Mouse (Mus musculus): Measurements from ENCODE around the gene Gm44790. TPM values are rescaled to one million over a fixed set of nuclear protein-coding genes. Genes with fewer than 3 reads are reported as not detected.

Gm44790 gene
- total RNA-seq, 2 experiments from 2014 or later, result not detected

DNA sequence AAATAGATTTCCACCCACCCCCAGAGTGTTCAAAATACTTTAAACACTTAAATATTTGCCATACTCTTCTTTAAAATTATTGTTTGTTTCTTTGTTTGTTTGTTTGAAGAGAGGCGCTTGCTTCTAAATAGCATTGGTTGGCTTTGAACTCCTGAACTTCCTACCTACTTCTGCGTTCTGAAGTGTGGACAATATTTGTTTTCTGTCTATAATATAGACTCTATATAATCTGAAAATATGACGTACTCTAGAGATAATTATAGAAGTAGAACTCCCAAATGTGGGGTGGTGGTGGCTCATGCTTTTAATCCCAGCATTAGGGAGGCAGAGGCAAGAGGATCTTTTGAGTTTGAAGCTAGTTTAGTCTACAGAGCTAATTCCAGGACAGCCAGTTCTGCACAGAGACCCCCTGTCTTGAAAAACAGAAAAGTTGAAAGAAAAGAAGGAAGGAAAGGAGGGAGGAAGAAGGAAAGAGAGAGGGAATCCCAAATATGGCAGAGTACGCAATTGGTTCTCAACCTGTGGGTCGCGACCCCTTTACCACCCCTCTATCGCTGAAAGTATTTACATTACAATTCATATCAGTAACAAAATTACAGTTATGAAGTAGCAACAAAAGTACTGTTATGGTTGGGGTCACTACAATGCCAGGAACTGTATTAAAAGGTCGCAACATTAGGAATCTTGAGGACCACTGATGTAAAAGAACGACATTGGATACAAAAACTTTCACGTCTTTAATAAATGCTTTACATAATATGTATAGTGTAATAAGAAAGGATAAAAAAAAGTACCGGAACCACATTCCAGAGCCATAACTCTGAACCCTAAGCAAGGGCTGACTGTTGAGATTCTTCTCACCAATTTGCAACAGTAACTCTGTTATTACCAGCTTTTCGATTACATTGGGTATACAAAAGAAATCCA lies 23.5 kb upstream of the Gm44790 start:
- ATAC-seq (replicated peaks; ENCODE audit: poor library complexity, severe bottlenecking), result no peak

DNA sequence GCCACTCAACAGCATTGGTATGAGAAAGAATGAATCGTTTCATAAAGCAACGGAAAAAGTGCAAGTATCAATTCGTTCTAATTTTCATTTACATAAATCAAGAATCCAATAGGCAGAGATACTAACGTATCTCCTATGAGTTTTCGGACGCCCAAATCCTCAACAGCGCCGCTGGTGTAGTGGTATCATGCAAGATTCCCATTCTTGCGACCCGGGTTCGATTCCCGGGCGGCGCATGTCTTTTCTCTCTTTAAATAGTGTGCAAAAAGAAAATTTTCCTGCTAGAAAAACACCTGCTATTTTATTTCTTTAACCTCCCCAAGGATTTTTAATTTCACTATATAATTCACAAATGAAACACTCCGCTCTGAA lies 22.7 kb upstream of the Gm44790 start:
- peak; percentile 56 for ATAC-seq (replicated peaks; ENCODE audit: poor library complexity, severe bottlenecking)

GRCm38 (mm10) chr6:86404100-86404861 lies 22.2 kb upstream of the Gm44790 start, which contains the start of gene Tia1:
TSS of gene Tia1 (plus strand) at chr6:86404219.
- peak; percentile 88 for ATAC-seq (replicated peaks; ENCODE audit: poor library complexity, severe bottlenecking)

- 0 out of 2 replicates have a peak, but pooled peaks have one; percentile 21 for ATAC-seq (replicated peaks; ENCODE audit: poor library complexity, severe bottlenecking)
These were observed 21.5 kb upstream of the Gm44790 start for GRCm38 (mm10) chr6:86404996-86405395.

DNA sequence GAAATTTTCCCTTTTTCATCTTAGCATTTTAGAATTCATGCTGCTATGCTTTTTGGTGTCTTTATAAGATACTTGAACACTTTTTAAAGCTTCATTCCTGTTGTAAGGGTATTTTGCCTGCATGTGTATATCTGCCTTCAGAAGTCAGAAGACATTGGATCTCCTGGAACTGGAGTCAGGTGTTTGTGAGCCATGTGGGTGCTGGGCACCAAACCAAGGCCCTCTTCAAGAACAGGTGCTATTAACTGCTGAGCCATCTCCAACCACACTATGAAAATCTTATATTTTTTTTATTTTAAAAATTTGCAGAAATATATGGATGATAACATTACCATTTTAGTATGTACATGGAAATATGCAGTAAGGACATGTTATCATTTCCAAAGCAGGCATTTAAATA lies 20.2 kb upstream of the Gm44790 start:
- ATAC-seq (replicated peaks; ENCODE audit: poor library complexity, severe bottlenecking), result no peak

GRCm38 (mm10) chr6:86418711-86419110 lies 7.7 kb upstream of the Gm44790 start:
- ATAC-seq (replicated peaks; ENCODE audit: poor library complexity, severe bottlenecking), result peak; percentile 91

DNA sequence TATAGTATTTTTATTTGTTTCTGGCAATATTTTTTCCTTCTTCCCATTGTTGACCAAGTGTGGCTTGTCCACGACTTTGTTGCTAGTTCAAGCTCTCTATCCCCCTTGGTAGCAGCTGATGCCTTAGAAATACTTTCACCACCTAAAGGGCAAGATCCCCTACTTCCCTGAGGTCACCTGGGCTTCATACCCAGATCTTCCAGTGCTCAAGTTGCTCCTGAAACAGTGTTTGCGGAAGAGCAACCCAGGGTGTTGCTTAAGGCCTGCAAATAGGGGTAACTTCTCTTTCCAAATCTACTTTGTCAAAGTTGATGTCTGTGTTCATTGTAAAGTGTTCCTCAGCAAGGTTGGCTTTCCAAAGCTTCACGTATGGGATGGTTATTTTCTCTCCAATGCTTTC lies 7.2 kb upstream of the Gm44790 start:
- ATAC-seq (replicated peaks; ENCODE audit: poor library complexity, severe bottlenecking), result peak; percentile 79

- peak; percentile 70 for ATAC-seq (replicated peaks; ENCODE audit: poor library complexity, severe bottlenecking)
These were observed 6.0 kb upstream of the Gm44790 start for GRCm38 (mm10) chr6:86420491-86420890.

DNA sequence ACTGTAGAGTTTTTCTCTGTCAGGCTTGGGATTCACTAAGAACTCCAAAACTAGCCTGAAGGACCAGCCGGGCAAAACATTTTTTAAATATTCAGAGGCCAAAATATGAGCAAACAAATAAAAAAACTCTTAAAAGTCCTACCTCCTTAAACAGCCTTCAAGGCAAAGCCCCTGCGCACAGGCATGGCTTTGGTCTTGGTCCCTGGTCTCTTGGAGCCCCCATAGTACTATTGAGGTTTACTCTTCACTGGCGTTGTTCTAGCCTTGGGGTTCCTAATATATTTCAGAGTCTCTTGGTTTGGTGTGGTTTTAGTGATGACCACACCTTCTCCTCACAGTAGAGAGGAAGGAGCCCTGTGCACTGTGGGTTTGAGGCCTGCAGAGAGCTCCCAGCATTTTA lies 5.1 kb downstream of the Gm44790 start:
- ATAC-seq (replicated peaks; ENCODE audit: poor library complexity, severe bottlenecking), result no peak

- no peak for ATAC-seq (replicated peaks; ENCODE audit: poor library complexity, severe bottlenecking)
These were observed 7.2 kb downstream of the Gm44790 start for GRCm38 (mm10) chr6:86433696-86434095.

- ATAC-seq (replicated peaks; ENCODE audit: poor library complexity, severe bottlenecking), result peak; percentile 54
These were observed 11.3 kb downstream of the Gm44790 start for GRCm38 (mm10) chr6:86437711-86438110.

DNA sequence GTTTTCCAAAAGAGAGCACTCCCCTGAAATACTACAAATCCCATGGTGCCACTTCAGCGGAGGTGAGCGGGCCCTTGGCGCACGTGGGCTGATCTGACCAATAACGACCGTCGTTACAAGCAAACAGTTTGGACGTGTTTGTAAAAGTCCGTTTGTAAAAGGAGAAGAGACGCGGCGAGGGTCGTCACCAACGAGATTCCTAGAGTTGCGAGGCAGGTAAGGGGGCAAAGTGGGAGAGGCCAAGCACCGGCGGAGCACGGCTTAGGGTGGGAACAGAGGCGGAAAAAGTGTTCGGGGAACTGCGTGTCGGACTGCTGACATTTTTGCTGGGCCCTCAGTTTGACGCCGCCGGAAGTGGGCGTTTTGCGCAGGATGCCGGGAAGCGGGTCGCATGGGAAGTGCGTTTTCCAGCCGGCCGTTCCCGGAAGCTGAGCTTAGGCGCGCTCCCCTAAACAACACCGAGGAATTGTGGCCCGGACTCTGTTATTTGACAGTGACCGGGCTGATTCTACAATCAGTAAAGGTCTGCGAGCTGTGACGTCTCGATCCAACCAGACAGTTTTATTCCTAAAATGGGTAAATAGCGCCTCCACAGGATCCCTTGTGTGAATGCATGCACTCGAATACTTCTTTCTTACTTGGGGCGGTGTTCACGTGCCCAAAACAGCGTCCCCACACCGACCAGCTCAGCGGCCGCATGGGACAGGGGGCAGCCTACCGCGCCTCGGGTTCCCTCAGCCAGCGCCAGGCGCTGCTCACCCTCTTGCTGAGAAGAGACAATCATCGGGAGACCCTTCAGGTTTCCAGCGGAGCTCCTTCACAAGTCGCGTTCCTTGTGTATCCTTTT lies 12.0 kb downstream of the Gm44790 start, which contains the start of gene C87436:
Gene C87436 (plus strand): TSS at position 103 of the 847 bp plus-strand sequence.
- peak; percentile 82 for ATAC-seq (replicated peaks; ENCODE audit: poor library complexity, severe bottlenecking)

GRCm38 (mm10) chr6:86439119-86439496 lies 12.7 kb downstream of the Gm44790 start:
- ATAC-seq (replicated peaks; ENCODE audit: poor library complexity, severe bottlenecking), result no peak

GRCm38 (mm10) chr6:86439531-86439930 lies 13.1 kb downstream of the Gm44790 start:
- no peak for ATAC-seq (replicated peaks; ENCODE audit: poor library complexity, severe bottlenecking)

DNA sequence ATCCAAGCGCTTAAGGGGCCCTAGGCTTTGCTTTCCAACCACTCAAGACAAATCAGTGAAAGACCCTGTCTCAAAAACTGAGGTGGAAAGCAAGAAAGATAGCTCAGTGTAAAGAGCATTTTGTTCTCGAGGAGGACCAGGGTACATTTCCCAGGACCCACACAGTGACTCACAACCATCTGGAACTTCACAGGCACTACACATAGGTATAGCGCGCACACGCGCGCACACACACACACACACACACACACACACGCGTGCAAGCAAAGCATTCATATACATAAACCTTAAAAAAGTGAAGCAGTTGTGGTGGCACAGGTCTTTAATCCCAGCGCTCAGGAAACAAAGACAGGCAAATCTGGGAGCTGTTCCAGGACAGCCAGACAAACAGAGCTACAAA lies 15.1 kb downstream of the Gm44790 start:
- no peak for ATAC-seq (replicated peaks; ENCODE audit: poor library complexity, severe bottlenecking)

DNA sequence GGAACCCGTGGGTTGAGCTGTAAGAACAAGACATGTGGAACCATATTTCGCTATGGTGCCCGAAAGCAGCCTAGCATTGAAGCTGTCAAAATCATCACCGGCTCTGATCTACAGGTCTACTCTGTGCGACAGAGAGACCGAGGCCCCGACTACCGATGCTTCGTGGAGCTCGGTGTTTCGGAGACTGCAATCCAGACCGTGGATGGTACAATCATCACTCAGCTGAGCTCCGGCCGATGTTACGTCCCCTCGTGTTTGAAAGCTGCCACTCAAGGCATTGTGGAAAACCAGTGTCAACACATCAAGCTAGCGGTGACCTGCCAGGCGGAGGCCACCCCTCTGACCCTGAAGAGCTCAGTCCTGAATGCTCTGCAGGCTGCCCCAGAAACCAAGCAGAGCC lies 19.1 kb downstream of the Gm44790 start:
- no peak for ATAC-seq (replicated peaks; ENCODE audit: poor library complexity, severe bottlenecking)

DNA sequence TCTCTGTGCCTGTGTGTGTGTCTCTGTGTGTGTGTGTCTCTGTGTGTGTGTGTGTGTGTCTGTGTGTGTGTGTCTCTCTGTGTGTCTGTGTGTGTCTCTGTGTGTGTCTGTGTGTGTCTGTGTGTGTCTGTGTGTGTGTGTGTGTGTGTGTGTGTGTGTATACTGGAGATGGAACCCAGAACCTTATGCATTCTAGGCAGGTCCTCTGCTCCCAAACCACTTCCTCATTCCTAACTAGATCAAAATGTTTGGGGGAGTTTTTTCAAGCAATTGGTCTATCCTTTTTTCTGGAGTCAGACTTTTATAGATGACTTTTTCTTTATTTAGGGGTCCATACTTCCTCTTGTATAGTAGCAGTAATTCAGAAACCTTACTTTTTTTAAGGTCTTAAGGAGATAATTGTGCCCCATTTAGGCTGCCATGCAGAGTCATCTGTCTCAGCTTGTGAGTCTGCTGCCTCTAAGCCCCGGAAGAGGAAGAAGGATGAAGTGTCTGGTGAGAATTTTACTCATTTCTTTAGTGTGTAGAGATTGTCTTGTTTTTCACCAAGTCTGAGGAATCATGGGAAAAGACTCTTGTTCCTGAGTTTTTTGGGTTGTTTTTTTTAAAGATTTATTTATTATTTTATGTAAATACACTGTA lies 20.6 kb downstream of the Gm44790 start:
- ATAC-seq (replicated peaks; ENCODE audit: poor library complexity, severe bottlenecking), result peak; percentile 69

GRCm38 (mm10) chr6:86456727-86457126 lies 30.3 kb downstream of the Gm44790 start:
- ATAC-seq (replicated peaks; ENCODE audit: poor library complexity, severe bottlenecking), result no peak

- ATAC-seq (replicated peaks; ENCODE audit: poor library complexity, severe bottlenecking), result no peak
These were observed 36.6 kb downstream of the Gm44790 start for GRCm38 (mm10) chr6:86463079-86463478.

DNA sequence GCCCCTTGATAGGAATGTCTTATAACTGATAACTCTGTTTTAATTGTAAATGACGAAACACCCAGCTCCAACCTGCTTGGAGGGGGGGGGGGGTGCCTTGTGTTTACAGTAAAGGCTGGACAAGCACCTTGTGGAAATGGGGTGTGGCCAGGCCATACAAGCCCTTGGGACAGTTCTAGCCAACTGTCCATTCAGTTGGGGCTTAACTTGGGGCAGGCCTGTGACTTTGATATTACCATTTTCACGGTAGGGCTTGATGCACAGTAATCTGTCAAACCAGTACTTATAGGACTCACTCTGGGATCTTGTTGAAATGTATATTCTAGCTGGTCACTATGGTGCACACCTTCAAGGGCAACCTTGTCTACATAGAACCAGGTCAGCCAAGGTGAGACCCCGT lies 44.9 kb downstream of the Gm44790 start:
- no peak for ATAC-seq (replicated peaks; ENCODE audit: poor library complexity, severe bottlenecking)
